Mouse (Mus musculus) lung, postnatal 0 days (tissue): ENCODE results near the gene Mical3. TPM values are rescaled to one million over a fixed set of nuclear protein-coding genes. Genes with fewer than 3 reads are reported as not detected.
A peak's percentile ranks its signal among the peaks of the same experiment; 100 is the strongest.

Experiments
- ATAC-seq: fragments of 200-750 bp; cut with Nextera tagmentation; 2 replicates; pipeline ENCODE4 v1.8.0; 2017; ENCODE audit warnings: moderate library complexity
- DNase-seq: peaks from one replicate; pipeline ENCODE4 v3.0.0-alpha.2; 2016; ENCODE audit warnings: low spot score
- H3K27ac ChIP-seq: fragments of 300-500 bp; sonication (generic); 2 replicates; pipeline ENCODE4 v1.5.1; 2014; ENCODE audit warnings: antibody characterized with exemption, mild to moderate bottlenecking, low read length, mixed read lengths
- H3K27me3 ChIP-seq: fragments of 300-500 bp; sonication (generic); replicated peaks from 2 replicates; pipeline ENCODE4 v1.6.1; 2014; ENCODE audit warnings: low read length, mixed read lengths; ENCODE audit not compliant: insufficient read depth
- H3K36me3 ChIP-seq: fragments of 300-500 bp; sonication (generic); 2 replicates; pipeline ENCODE4 v1.6.1; 2014; ENCODE audit warnings: low read length, mixed read lengths; ENCODE audit not compliant: insufficient read depth
- H3K4me1 ChIP-seq: fragments of 300-500 bp; sonication (generic); 2 replicates; pipeline ENCODE4 v1.6.1; 2014; ENCODE audit warnings: antibody characterized with exemption, low read depth, low read length, mixed read lengths; ENCODE audit not compliant: insufficient read depth
- H3K4me2 ChIP-seq: fragments of 300-500 bp; sonication (generic); replicated peaks from 2 replicates; pipeline ENCODE4 v1.6.1; 2014; ENCODE audit warnings: low read depth, mild to moderate bottlenecking, low read length, moderate library complexity, mixed read lengths
- H3K4me3 ChIP-seq: fragments of 300-500 bp; sonication (generic); 2 replicates; pipeline ENCODE4 v1.5.1; 2014; ENCODE audit warnings: low read depth, low read length
- H3K9ac ChIP-seq: fragments of 300-500 bp; sonication (generic); replicated peaks from 2 replicates; pipeline ENCODE4 v1.6.1; 2014; ENCODE audit warnings: low read depth, mild to moderate bottlenecking
- H3K9me3 ChIP-seq: fragments of 300-500 bp; sonication (generic); 2 replicates; pipeline ENCODE4 v1.6.1; 2016; ENCODE audit warnings: low read length, mixed read lengths
- CTCF ChIP-seq: IDR thresholded peaks from 2 replicates; pipeline ENCODE4 v1.5.1; 2016; ENCODE audit warnings: antibody characterized with exemption, mild to moderate bottlenecking
- EP300 ChIP-seq: IDR thresholded peaks from 2 replicates; pipeline ENCODE4 v1.6.1; 2016; ENCODE audit warnings: antibody characterized with exemption, mild to moderate bottlenecking, control low read depth
- WGBS: fragments of 180-500 bp; shearing (Covaris S2); extraction: QIAGEN DNeasy Blood & Tissue Kit; methylation state at CpG from one replicate; pipeline ENCODE4 v1.1.7; 2014; 5-methylcytosine and 5-hydroxymethylcytosine counted together
- polyA plus RNA-seq: library from polyadenylated mRNA; unstranded; fragments of >200 nt; fragmentation: Nextera tagmentation; extraction: Ambion mirVana; gene quantifications from 2 replicates; pipeline ENCODE4 v1.2.1, GENCODE M21; 2015

The Mical3 gene
- polyA plus RNA-seq, 1 experiment from 2014 or later: 12.8 TPM

- Histone ChIP-seq H3K27me3 (no peaks in the 10 kb centered on the region), H3K4me3 (no peak overlapping the region), H3K4me1 (peaks cover 21% of the 10 kb centered on the region; the same call in 1 of the 2 replicates), H3K9me3 (no peaks in the 10 kb centered on the region), H3K9ac (no peak overlapping the region), H3K27ac (0 out of 2 replicates have a peak overlapping the region, but pooled peaks have one; percentile 21), H3K36me3 (no peaks in the 10 kb centered on the region), H3K4me2 (0 out of 2 replicates have a peak overlapping the region, but pooled peaks have one; percentile 6)
- TF ChIP-seq CTCF (no peak), EP300 (no peak)
- DNase-seq (peak; percentile 88), ATAC-seq (peak; percentile 84)
- WGBS: 67% methylated on average over 22 of the region's 22 CpGs
Observed at GRCm38 (mm10) chr6:121087586-121088245, 43.1 kb downstream of the Mical3 start.

- Histone ChIP-seq H3K36me3 (no peaks in the 10 kb centered on the region), H3K27me3 (no peaks in the 10 kb centered on the region), H3K4me1 (peaks cover 21% of the 10 kb centered on the region; the same call in 1 of the 2 replicates), H3K27ac (peak overlapping the region; percentile 57; the same call in 1 of the 2 replicates), H3K9me3 (no peaks in the 10 kb centered on the region), H3K4me2 (no peak overlapping the region), H3K9ac (no peak overlapping the region), H3K4me3 (no peak overlapping the region)
- no peak for DNase-seq
- 55% methylated on average over 10 of the region's 10 CpGs for WGBS
- no peak for TF ChIP-seq EP300
- no peak for TF ChIP-seq CTCF
- ATAC-seq: peak; percentile 9; the same call in 1 of the 2 replicates
Observed at GRCm38 (mm10) chr6:121087127-121087526, 43.7 kb downstream of the Mical3 start.

- TF ChIP-seq CTCF (no peak), EP300 (no peak)
- peaks cover 21% of the 10 kb centered on the region; the same call in 1 of the 2 replicates for H3K4me1 ChIP-seq
- no peaks in the 10 kb centered on the region for H3K9me3 ChIP-seq
- no peak overlapping the region for H3K4me3 ChIP-seq
- H3K27ac ChIP-seq: peak overlapping the region; percentile 15; the same call in 1 of the 2 replicates
- H3K27me3 ChIP-seq: no peaks in the 10 kb centered on the region
- ATAC-seq (no peak), DNase-seq (no peak)
- H3K9ac ChIP-seq: no peak overlapping the region
- 87% methylated on average over 9 of the region's 9 CpGs for WGBS
- H3K4me2 ChIP-seq: no peak overlapping the region
- no peaks in the 10 kb centered on the region for H3K36me3 ChIP-seq
Observed at GRCm38 (mm10) chr6:121086226-121086625, 44.6 kb downstream of the Mical3 start.

- H3K9ac ChIP-seq: no peak overlapping the region
- no peak overlapping the region for H3K4me3 ChIP-seq
- WGBS: 47% methylated on average over 6 of the region's 6 CpGs
- peak; percentile 82 for DNase-seq
- H3K4me1 ChIP-seq: peaks cover 21% of the 10 kb centered on the region; the same call in 1 of the 2 replicates
- no peaks in the 10 kb centered on the region for H3K36me3 ChIP-seq
- no peaks in the 10 kb centered on the region for H3K9me3 ChIP-seq
- H3K27me3 ChIP-seq: no peaks in the 10 kb centered on the region
- no peak overlapping the region for H3K4me2 ChIP-seq
- peak overlapping the region; percentile 62 for H3K27ac ChIP-seq
- 0 out of 2 replicates have a peak, but pooled peaks have one; percentile 5 for ATAC-seq
- TF ChIP-seq EP300: 0 out of 2 replicates have a peak, but pooled peaks have one; percentile 31
- no peak for TF ChIP-seq CTCF
Observed at GRCm38 (mm10) chr6:121084050-121084480, 46.7 kb downstream of the Mical3 start.

- 63% methylated on average over 10 of the region's 10 CpGs for WGBS
- H3K27ac ChIP-seq: peak overlapping the region; percentile 79
- ATAC-seq (peak; percentile 4; the same call in 1 of the 2 replicates), DNase-seq (no peak)
- H3K4me3 ChIP-seq: no peak overlapping the region
- no peaks in the 10 kb centered on the region for H3K36me3 ChIP-seq
- TF ChIP-seq CTCF (no peak), EP300 (no peak)
- no peaks in the 10 kb centered on the region for H3K27me3 ChIP-seq
- no peak overlapping the region for H3K4me2 ChIP-seq
- H3K9me3 ChIP-seq: no peaks in the 10 kb centered on the region
- peaks cover 16% of the 10 kb centered on the region; the same call in 1 of the 2 replicates for H3K4me1 ChIP-seq
- no peak overlapping the region for H3K9ac ChIP-seq
Observed at GRCm38 (mm10) chr6:121082094-121082473, 48.7 kb downstream of the Mical3 start.

GRCm38 (mm10) chr6:121081288-121082093, 49.3 kb downstream of the Mical3 start:
- 53% methylated on average over 26 of the region's 26 CpGs for WGBS
- Histone ChIP-seq H3K4me2 (no peak overlapping the region), H3K9me3 (no peaks in the 10 kb centered on the region), H3K9ac (no peak overlapping the region), H3K27me3 (no peaks in the 10 kb centered on the region), H3K36me3 (no peaks in the 10 kb centered on the region), H3K4me3 (no peak overlapping the region), H3K27ac (peak overlapping the region; percentile 68), H3K4me1 (peaks cover 10% of the 10 kb centered on the region; the same call in 1 of the 2 replicates)
- no peak for TF ChIP-seq CTCF
- ATAC-seq (peak; percentile 88), DNase-seq (peak; percentile 92)
